Mouse (Mus musculus) liver, adult 2 months (tissue): ENCODE data around the gene Prmt1. TPM values are rescaled to one million over a fixed set of nuclear protein-coding genes. Genes with fewer than 3 reads are reported as not detected.

Source experiments
- DNase-seq: peaks from one replicate; pipeline ENCODE4 v3.0.0-alpha.2; 2011; ENCODE audit warnings: low read depth, low spot score; ENCODE audit errors: extremely low read depth
- H3K27ac ChIP-seq: fragments of 200-500 bp; replicated peaks from 2 replicates; pipeline ENCODE4 v1.5.1; 2012; ENCODE audit warnings: low read depth, mild to moderate bottlenecking, control low read depth, inconsistent platforms, low read length; ENCODE audit not compliant: insufficient read depth
- H3K27me3 ChIP-seq: fragments of 200-500 bp; 2 replicates; pipeline ENCODE4 v1.6.1; 2012; ENCODE audit warnings: mild to moderate bottlenecking, moderate library complexity, low read length, inconsistent platforms; ENCODE audit not compliant: control insufficient read depth, insufficient read depth
- H3K36me3 ChIP-seq: fragments of 200-500 bp; 2 replicates; pipeline ENCODE4 v1.6.1; 2012; ENCODE audit warnings: low read length, inconsistent platforms; ENCODE audit not compliant: control insufficient read depth, insufficient read depth
- H3K4me1 ChIP-seq: fragments of 200-500 bp; 2 replicates; pipeline ENCODE4 v1.6.1; 2011; ENCODE audit warnings: low read length; ENCODE audit not compliant: control insufficient read depth, insufficient read depth
- H3K4me3 ChIP-seq: fragments of 200-500 bp; 2 replicates; pipeline ENCODE4 v1.5.1; 2011; ENCODE audit warnings: low read depth, mild to moderate bottlenecking, control low read depth, low read length, moderate library complexity; ENCODE audit not compliant: insufficient read depth
- H3K79me2 ChIP-seq: fragments of 200-500 bp; 2 replicates; pipeline ENCODE4 v1.6.1; 2012; ENCODE audit warnings: inconsistent platforms, mild to moderate bottlenecking, low read length, moderate library complexity; ENCODE audit not compliant: control insufficient read depth, insufficient read depth
- H3K9ac ChIP-seq: fragments of 200-500 bp; 2 replicates; pipeline ENCODE4 v1.6.1; 2012; ENCODE audit warnings: low read depth, mild to moderate bottlenecking, control low read depth, inconsistent platforms, low read length
- CTCF ChIP-seq: fragments of 200-500 bp; IDR thresholded peaks from 2 replicates; pipeline ENCODE4 v1.5.1; 2011; ENCODE audit warnings: low read depth, low read length, control low read depth
- POLR2A ChIP-seq: fragments of 200-500 bp; IDR thresholded peaks from 2 replicates; pipeline ENCODE4 v1.6.1; 2011; ENCODE audit warnings: low read length, control low read depth; ENCODE audit not compliant: insufficient read depth; ENCODE audit errors: extremely low read depth
- WGBS: fragments of 180-500 bp; shearing (Covaris S2); methylation state at CpG from one replicate; pipeline ENCODE4 v1.1.7; 2018; 5-methylcytosine and 5-hydroxymethylcytosine counted together
- polyA plus RNA-seq: library from polyadenylated mRNA; depleted of rRNA; stranded (reverse); fragments of >200 nt; gene quantifications from 2 replicates; pipeline ENCODE4 v1.2.3, GENCODE M21; 2012; rRNA removed
- total RNA-seq: library from RNA; depleted of rRNA; stranded (reverse); fragments of >200 nt; gene quantifications from 2 replicates; pipeline ENCODE4 v1.2.3, GENCODE M21; 2014; rRNA removed

Gene Prmt1
- total RNA-seq: 15.9 and 23.0 TPM in 2 replicates
- 26.0 and 36.1 TPM in 2 replicates for polyA plus RNA-seq

GRCm38 (mm10) chr7:44986192-44986878 is at the start of gene Prmt1:
TSS of gene Prmt1 (minus strand) at chr7:44986568.
- peak; percentile 100 for DNase-seq
- no peaks in the 10 kb centered on the region for H3K27me3 ChIP-seq
- peak within 1 kb of the TSS; percentile 83 for H3K9ac ChIP-seq
- peaks cover 8% of the 10 kb centered on the region for H3K4me1 ChIP-seq
- peaks cover 5% of the 10 kb centered on the region; the same call in 1 of the 2 replicates for H3K79me2 ChIP-seq
- peak within 1 kb of the TSS; percentile 94 for H3K4me3 ChIP-seq
- peak within 1 kb of the TSS; percentile 78 for H3K27ac ChIP-seq
- under 1% methylated on average over 42 of the region's 42 CpGs for WGBS
- TF ChIP-seq CTCF (no peak), POLR2A (peak; percentile 21; the same call in 1 of the 2 replicates)
- H3K36me3 ChIP-seq: peaks cover 1% of the 10 kb centered on the region; the same call in 1 of the 2 replicates

GRCm38 (mm10) chr7:45035631-45036030 is 49.3 kb upstream of the Prmt1 start:
- Histone ChIP-seq H3K36me3 (peaks cover 24% of the 10 kb centered on the region), H3K4me1 (no peaks in the 10 kb centered on the region)

GRCm38 (mm10) chr7:45033722-45034359 is 47.5 kb upstream of the Prmt1 start:
- peaks cover 25% of the 10 kb centered on the region for H3K36me3 ChIP-seq
- H3K9ac ChIP-seq: no peak overlapping the region
- TF ChIP-seq POLR2A (no peak), CTCF (no peak)
- H3K4me1 ChIP-seq: no peaks in the 10 kb centered on the region
- DNase-seq: no peak
- 95% methylated on average over 19 of the region's 19 CpGs for WGBS
- no peaks in the 10 kb centered on the region for H3K27me3 ChIP-seq
- H3K79me2 ChIP-seq: no peaks in the 10 kb centered on the region
- H3K4me3 ChIP-seq: no peak overlapping the region
- no peak overlapping the region for H3K27ac ChIP-seq

More at GRCm38 (mm10) chr7:45035631-45036030, 49.3 kb upstream of the Prmt1 start:
- Histone ChIP-seq H3K9ac (no peak overlapping the region), H3K79me2 (no peaks in the 10 kb centered on the region), H3K27me3 (no peaks in the 10 kb centered on the region), H3K27ac (no peak overlapping the region), H3K4me3 (no peak overlapping the region)
- TF ChIP-seq CTCF (no peak), POLR2A (no peak)
- no peak for DNase-seq
- WGBS: 86% methylated on average over 3 of the region's 3 CpGs

GRCm38 (mm10) chr7:45030857-45031256 is 44.5 kb upstream of the Prmt1 start:
- Histone ChIP-seq H3K4me3 (no peak overlapping the region), H3K79me2 (no peaks in the 10 kb centered on the region), H3K9ac (no peak overlapping the region), H3K27ac (no peak overlapping the region), H3K36me3 (peaks cover 25% of the 10 kb centered on the region), H3K27me3 (no peaks in the 10 kb centered on the region), H3K4me1 (no peaks in the 10 kb centered on the region)
- TF ChIP-seq CTCF (no peak), POLR2A (no peak)
- 96% methylated on average over 8 of the region's 8 CpGs for WGBS
- no peak for DNase-seq

DNA sequence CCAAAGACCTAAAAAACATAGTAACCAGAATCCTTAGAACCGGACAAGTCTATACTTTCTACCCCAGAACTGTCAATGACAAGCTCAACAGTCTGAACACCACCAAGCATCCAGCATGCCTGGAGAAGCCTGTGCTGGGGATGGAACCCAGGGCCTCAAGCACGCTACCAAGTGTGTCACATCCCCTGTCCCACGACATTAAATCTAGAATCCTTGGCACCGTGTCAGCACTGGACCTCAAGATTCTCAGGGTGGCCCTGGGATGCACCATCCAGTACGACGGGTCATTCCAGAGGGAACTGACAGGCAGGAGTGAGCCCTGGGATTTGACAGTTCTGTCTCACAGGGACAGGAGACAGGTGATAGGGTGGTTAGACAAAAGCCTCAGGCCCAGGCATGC is 43.6 kb upstream of the Prmt1 start:
- Histone ChIP-seq H3K36me3 (peaks cover 25% of the 10 kb centered on the region; the same call in 1 of the 2 replicates), H3K79me2 (no peaks in the 10 kb centered on the region), H3K4me1 (peaks cover 7% of the 10 kb centered on the region), H3K9ac (no peak overlapping the region), H3K4me3 (no peak overlapping the region), H3K27me3 (no peaks in the 10 kb centered on the region), H3K27ac (no peak overlapping the region)
- DNase-seq: no peak
- 91% methylated on average over 6 of the region's 6 CpGs for WGBS
- no peak for TF ChIP-seq POLR2A
- TF ChIP-seq CTCF: no peak
